In genomic region chr7:45869787-45870186, GRCm38 (mm10) we compare ENCODE assay signal across 9 mouse cellular contexts. TPM values are rescaled to one million over a fixed set of nuclear protein-coding genes. Genes with fewer than 3 reads are reported as not detected.
DNase-seq lines count a peak whose midpoint lies in the region; ATAC-seq lines count a peak whose summit lies in the region.
"Had no signal": no experiment of that assay in that cellular context is flagged by ENCODE, and none has a peak within 500 bp of the region (broad histone marks: within the 10 kb centered on the region; RNA-seq: fewer than 3 reads in every experiment).

No protein-coding gene starts in this region.

- H3K36me3 ChIP-seq in heart, embryonic 11.5 days (ENCODE audit: control insufficient read depth, insufficient read depth, low read length): peaks cover 3% of the 10 kb centered on the region
- H3K36me3 ChIP-seq in embryonic facial prominence, embryonic 10.5 days (replicated peaks): peaks cover 9% of the 10 kb centered on the region
- no peaks in the 10 kb centered on the region for H3K36me3 ChIP-seq in hindbrain, embryonic 11.5 days (ENCODE audit: control insufficient read depth, insufficient read depth, low read length)
- H3K36me3 ChIP-seq in midbrain, embryonic 16.5 days (ENCODE audit: control insufficient read depth, insufficient read depth, low read length): no peaks in the 10 kb centered on the region

- ATAC-seq in heart, embryonic 11.5 days (replicated peaks; ENCODE audit: insufficient number of reproducible peaks, low FRiP score, low TSS enrichment): no peak
- ATAC-seq in hindbrain, embryonic 11.5 days (ENCODE audit: low FRiP score): no peak
- ATAC-seq in midbrain, embryonic 16.5 days: no peak
- no peak for ATAC-seq in frontal cortex, adult (ENCODE audit: low TSS enrichment)
- ATAC-seq: Patski had no signal

- 5% methylated on average over 14 of the region's 14 CpGs for WGBS in heart, embryonic 11.5 days (ENCODE audit: insufficient replicate concordance)
- 2% methylated on average over 14 of the region's 14 CpGs for WGBS in embryonic facial prominence, embryonic 10.5 days
- WGBS in hindbrain, embryonic 11.5 days: under 1% methylated on average over 13 of the region's 14 CpGs
- 0% methylated on average over 14 of the region's 14 CpGs for WGBS in midbrain, embryonic 16.5 days

- no peak for DNase-seq in heart, adult 8-10 months (ENCODE audit: low spot score)
- peak; percentile 47 for DNase-seq in embryonic facial prominence, embryonic 10.5 days (ENCODE audit: low spot score)
- DNase-seq in hindbrain, embryonic 11.5 days (ENCODE audit: low spot score): peak; percentile 27
- no peak for DNase-seq in c-Kit-positive CD71-positive TER-119-positive erythroid progenitor cells, embryonic 14.5 days (ENCODE audit: low spot score)
- no peak for DNase-seq in cerebellum, adult 9-10 months

- no peak overlapping the region for H3K27ac ChIP-seq in heart, embryonic 11.5 days (ENCODE audit: low read depth, low read length)
- no peak overlapping the region for H3K27ac ChIP-seq in embryonic facial prominence, embryonic 10.5 days (replicated peaks)
- H3K27ac ChIP-seq in hindbrain, embryonic 11.5 days (ENCODE audit: low read depth, low read length): no peak overlapping the region
- H3K27ac ChIP-seq in midbrain, embryonic 16.5 days (ENCODE audit: low read length): peak overlapping the region; percentile 19

- H3K27me3 ChIP-seq in heart, embryonic 11.5 days (ENCODE audit: control insufficient read depth, insufficient read depth, low read length): peaks cover 57% of the 10 kb centered on the region
- peaks cover 72% of the 10 kb centered on the region for H3K27me3 ChIP-seq in embryonic facial prominence, embryonic 10.5 days (replicated peaks; ENCODE audit: low read depth, poor library complexity, severe bottlenecking)
- H3K27me3 ChIP-seq in hindbrain, embryonic 11.5 days (ENCODE audit: control insufficient read depth, insufficient read depth, low read length): peaks cover 39% of the 10 kb centered on the region
- H3K27me3 ChIP-seq in midbrain, embryonic 16.5 days (ENCODE audit: control insufficient read depth, insufficient read depth, low read depth, low read length): no peaks in the 10 kb centered on the region

- 0 out of 2 replicates have a peak overlapping the region, but pooled peaks have one; percentile 39 for H3K9ac ChIP-seq in heart, embryonic 11.5 days (ENCODE audit: low read depth, low read length)
- peak overlapping the region; percentile 50 for H3K9ac ChIP-seq in hindbrain, embryonic 11.5 days (ENCODE audit: low read depth, low read length)
- peak overlapping the region; percentile 93 for H3K9ac ChIP-seq in midbrain, embryonic 16.5 days (ENCODE audit: low read depth, low read length)

- peaks cover 29% of the 10 kb centered on the region for H3K4me1 ChIP-seq in heart, embryonic 11.5 days (ENCODE audit: control insufficient read depth, insufficient read depth, low read length)
- peaks cover 70% of the 10 kb centered on the region for H3K4me1 ChIP-seq in embryonic facial prominence, embryonic 10.5 days
- peaks cover 15% of the 10 kb centered on the region for H3K4me1 ChIP-seq in hindbrain, embryonic 11.5 days (replicated peaks; ENCODE audit: control insufficient read depth, insufficient read depth, low read length)
- peaks cover 40% of the 10 kb centered on the region for H3K4me1 ChIP-seq in midbrain, embryonic 16.5 days (ENCODE audit: control insufficient read depth, insufficient read depth, low read length)

- H3K4me3 ChIP-seq in heart, embryonic 11.5 days (ENCODE audit: low read depth, low read length): peak overlapping the region; percentile 13; the same call in 1 of the 2 replicates
- H3K4me3 ChIP-seq in embryonic facial prominence, embryonic 10.5 days: peak overlapping the region; percentile 52
- peak overlapping the region; percentile 28 for H3K4me3 ChIP-seq in hindbrain, embryonic 11.5 days (ENCODE audit: low read depth, low read length)
- H3K4me3 ChIP-seq in midbrain, embryonic 16.5 days (ENCODE audit: low read depth, low read length): peak overlapping the region; percentile 62

- peak overlapping the region; percentile 54 for H3K4me2 ChIP-seq in heart, embryonic 11.5 days
- peak overlapping the region; percentile 56 for H3K4me2 ChIP-seq in hindbrain, embryonic 11.5 days (replicated peaks; ENCODE audit: low read depth, low read length)
- peak overlapping the region; percentile 76 for H3K4me2 ChIP-seq in midbrain, embryonic 16.5 days (ENCODE audit: low read length)

- no peaks in the 10 kb centered on the region for H3K9me3 ChIP-seq in heart, embryonic 11.5 days (replicated peaks; ENCODE audit: control insufficient read depth, low read length)
- H3K9me3 ChIP-seq in embryonic facial prominence, embryonic 10.5 days: no peaks in the 10 kb centered on the region
- H3K9me3 ChIP-seq in hindbrain, embryonic 11.5 days (ENCODE audit: control insufficient read depth, low read length): no peaks in the 10 kb centered on the region
- no peaks in the 10 kb centered on the region for H3K9me3 ChIP-seq in midbrain, embryonic 16.5 days (replicated peaks; ENCODE audit: control insufficient read depth, low read length, poor library complexity, severe bottlenecking)

RNA-seq across cellular contexts. Expression of gene Kdelr1, which starts 2.8 kb away (rescaled TPM):
- 76.0 and 115 TPM in 2 replicates for polyA plus RNA-seq in heart, embryonic 11.5 days (2014; fragmentation: Nextera tagmentation; extraction: Ambion mirVana)
- total RNA-seq in heart, adult 8-10 months (2022): 100 to 1,000 TPM; 115 to 134 (median 127) TPM
- polyA plus RNA-seq in embryonic facial prominence, embryonic 10.5 days (2016; fragmentation: Nextera tagmentation; extraction: Ambion mirVana): 30.4 and 36.6 TPM in 2 replicates
- polyA plus RNA-seq in hindbrain, embryonic 11.5 days (2014; fragmentation: Nextera tagmentation; extraction: Ambion mirVana): 75.9 and 99.4 TPM in 2 replicates
- 52.2 and 55.0 TPM in 2 replicates for polyA plus RNA-seq in midbrain, embryonic 16.5 days (2015; fragmentation: Nextera tagmentation; extraction: Ambion mirVana)

RNA-seq across cellular contexts. Expression of gene Grin2d, which starts 8.4 kb away (rescaled TPM):
- polyA plus RNA-seq in heart, embryonic 11.5 days (2014; fragmentation: Nextera tagmentation; extraction: Ambion mirVana): 0.11 TPM in 2 replicates
- total RNA-seq in heart, adult 8-10 months (2022): 1 to 10 TPM; 1.1 to 2.2 (median 1.3) TPM
- 0.09 and 0.20 TPM in 2 replicates for polyA plus RNA-seq in embryonic facial prominence, embryonic 10.5 days (2016; fragmentation: Nextera tagmentation; extraction: Ambion mirVana)
- 0.39 and 0.42 TPM in 2 replicates for polyA plus RNA-seq in hindbrain, embryonic 11.5 days (2014; fragmentation: Nextera tagmentation; extraction: Ambion mirVana)
- polyA plus RNA-seq in midbrain, embryonic 16.5 days (2015; fragmentation: Nextera tagmentation; extraction: Ambion mirVana): 3.4 and 4.8 TPM in 2 replicates

RNA-seq across cellular contexts. Expression of gene Syngr4, which starts 26.7 kb away (rescaled TPM):
- 0.54 and 1.3 TPM in 2 replicates for polyA plus RNA-seq in heart, embryonic 11.5 days (2014; fragmentation: Nextera tagmentation; extraction: Ambion mirVana)
- not detected for total RNA-seq in heart, adult 8-10 months (2022)
- polyA plus RNA-seq in embryonic facial prominence, embryonic 10.5 days (2016; fragmentation: Nextera tagmentation; extraction: Ambion mirVana): 1.2 and 1.3 TPM in 2 replicates
- 0.63 and 0.99 TPM in 2 replicates for polyA plus RNA-seq in hindbrain, embryonic 11.5 days (2014; fragmentation: Nextera tagmentation; extraction: Ambion mirVana)
- polyA plus RNA-seq in midbrain, embryonic 16.5 days (2015; fragmentation: Nextera tagmentation; extraction: Ambion mirVana): not detected in 2 replicates

RNA-seq across cellular contexts. Expression of gene Tmem143, which starts 27.0 kb away (rescaled TPM):
- 5.5 and 5.8 TPM in 2 replicates for polyA plus RNA-seq in heart, embryonic 11.5 days (2014; fragmentation: Nextera tagmentation; extraction: Ambion mirVana)
- 100 to 1,000 TPM; 115 to 143 (median 126) TPM for total RNA-seq in heart, adult 8-10 months (2022)
- 4.5 and 5.5 TPM in 2 replicates for polyA plus RNA-seq in embryonic facial prominence, embryonic 10.5 days (2016; fragmentation: Nextera tagmentation; extraction: Ambion mirVana)
- polyA plus RNA-seq in hindbrain, embryonic 11.5 days (2014; fragmentation: Nextera tagmentation; extraction: Ambion mirVana): 3.1 and 4.6 TPM in 2 replicates
- polyA plus RNA-seq in midbrain, embryonic 16.5 days (2015; fragmentation: Nextera tagmentation; extraction: Ambion mirVana): 6.3 and 6.9 TPM in 2 replicates

RNA-seq across cellular contexts. Expression of gene Grwd1, which starts 39.0 kb away (rescaled TPM):
- polyA plus RNA-seq in heart, embryonic 11.5 days (2014; fragmentation: Nextera tagmentation; extraction: Ambion mirVana): 48.7 and 49.8 TPM in 2 replicates
- 10 to 100 TPM; 10.2 to 16.0 (median 13.6) TPM for total RNA-seq in heart, adult 8-10 months (2022)
- 127 and 132 TPM in 2 replicates for polyA plus RNA-seq in embryonic facial prominence, embryonic 10.5 days (2016; fragmentation: Nextera tagmentation; extraction: Ambion mirVana)
- 56.7 and 66.0 TPM in 2 replicates for polyA plus RNA-seq in hindbrain, embryonic 11.5 days (2014; fragmentation: Nextera tagmentation; extraction: Ambion mirVana)
- polyA plus RNA-seq in midbrain, embryonic 16.5 days (2015; fragmentation: Nextera tagmentation; extraction: Ambion mirVana): 38.4 and 45.8 TPM in 2 replicates

Comparison
In these comparisons a context has a peak if more than half of its experiments do, and no peak if none do; other contexts are left out.
1. H3K9ac ChIP-seq: peak in every context shown above with its lines; median percentile 93 in midbrain, embryonic 16.5 days; 50 in hindbrain, embryonic 11.5 days; 39 in heart, embryonic 11.5 days.
2. DNase-seq: peak in embryonic facial prominence, embryonic 10.5 days (single experiment) and hindbrain, embryonic 11.5 days (single experiment); none in heart, adult 8-10 months (single experiment), c-Kit-positive CD71-positive TER-119-positive erythroid progenitor cells, embryonic 14.5 days (single experiment) and cerebellum, adult 9-10 months (single experiment).
3. Peak in every context shown above with its lines, with median percentiles within 50 percentile points of each other: H3K4me2 ChIP-seq and H3K4me3 ChIP-seq.